In genomic region chr7:51175211-51175610, GRCm38 (mm10) we compare ENCODE assay signal across 20 mouse cellular contexts.
"Had no signal": no experiment of that assay in that cellular context is flagged by ENCODE, and none has a peak within 500 bp of the region (broad histone marks: within the 10 kb centered on the region; RNA-seq: fewer than 3 reads in every experiment).

No protein-coding gene starts in this region.

- H3K4me2 ChIP-seq: liver, embryonic 13.5 days; midbrain, embryonic 11.5 days; neural tube, embryonic 12.5 days; neural tube, embryonic 15.5 days had no signal

- H3K36me3 ChIP-seq: liver, embryonic 13.5 days; neural tube, embryonic 12.5 days; neural tube, embryonic 15.5 days had no signal

- H3K4me1 ChIP-seq: liver, embryonic 13.5 days; neural tube, embryonic 12.5 days; neural tube, embryonic 15.5 days had no signal

- ATAC-seq: hindbrain, postnatal 0 days; inflammation-experienced regulatory T-cells, adult 6 months; intestine, postnatal 0 days had no signal

- H3K27ac ChIP-seq: hindbrain, postnatal 0 days; left cerebral cortex, adult 2 months; liver, embryonic 13.5 days; neural tube, embryonic 12.5 days; neural tube, embryonic 15.5 days; stomach, postnatal 0 days had no signal

- H3K9me3 ChIP-seq: liver, embryonic 13.5 days; neural tube, embryonic 12.5 days; neural tube, embryonic 15.5 days had no signal

- DNase-seq: layer of hippocampus, postnatal 36 days; liver, embryonic 13.5 days; lung, adult 2 months; lung, postnatal 14 days; lung, postnatal 4 days; midbrain, embryonic 14.5 days; right cerebral cortex, adult 18-20 months; right cerebral cortex, postnatal 14 days; right cerebral cortex, postnatal 4 days; thymus, adult 2 months; thymus, postnatal 14 days; thymus, postnatal 4 days had no signal

- H3K27me3 ChIP-seq: liver, embryonic 13.5 days; neural tube, embryonic 12.5 days; neural tube, embryonic 15.5 days had no signal

- H3K9ac ChIP-seq: liver, embryonic 13.5 days; neural tube, embryonic 12.5 days; neural tube, embryonic 15.5 days had no signal

- H3K4me3 ChIP-seq: left cerebral cortex, adult 2 months; liver, embryonic 13.5 days; neural tube, embryonic 12.5 days; neural tube, embryonic 15.5 days had no signal
